Mouse (Mus musculus): Measurements from ENCODE around the gene Chd9.

DNA sequence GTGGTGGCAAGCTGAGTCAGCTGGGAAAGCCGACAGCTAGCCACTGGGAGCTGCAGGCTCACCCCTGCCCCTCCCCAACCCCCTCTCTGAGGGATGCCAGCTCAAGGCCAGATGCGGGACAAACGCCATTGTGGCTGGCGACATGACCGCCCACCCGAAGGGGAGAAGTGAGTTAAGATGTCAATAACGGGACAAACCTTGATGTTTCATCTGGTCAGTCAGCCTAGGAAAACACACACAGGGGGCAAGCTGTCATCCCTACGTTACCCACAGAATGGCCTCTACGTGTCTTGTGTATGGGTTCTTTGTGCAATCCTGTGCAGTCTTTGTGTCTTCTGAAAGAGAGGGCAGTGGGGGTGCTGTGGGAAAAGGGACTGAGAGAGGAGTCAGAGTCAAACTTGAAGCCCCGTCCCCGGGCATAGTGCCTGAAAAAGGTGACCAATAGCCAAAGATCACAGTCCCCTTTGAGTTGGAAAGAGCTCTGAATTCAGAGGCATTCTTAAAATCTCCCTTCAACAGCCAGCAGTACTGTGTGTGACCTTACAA lies 49.4 kb downstream of the Chd9 start:
- TF ChIP-seq CTCF (IDR thresholded peaks at IDR 0.05; ENCODE audit: low read depth, low read length) (no peak), POLR2A (IDR thresholded peaks at IDR 0.05; ENCODE audit: insufficient read depth, low read length) (no peak), EP300 (IDR thresholded peaks at IDR 0.05; ENCODE audit: insufficient read depth, low read depth, low read length) (no peak)

Data from ES-Bruce4 (cell line).